Mouse (Mus musculus) intestine, embryonic 16.5 days (tissue): ENCODE results near the gene Ubp1. TPM values are rescaled to one million over a fixed set of nuclear protein-coding genes. Genes with fewer than 3 reads are reported as not detected.
A peak's percentile ranks its signal among the peaks of the same experiment; 100 is the strongest.

Source experiments
- ATAC-seq: fragments of 200-750 bp; cut with Nextera tagmentation; 2 replicates; pipeline ENCODE4 v1.8.0; 2017; ENCODE audit warnings: moderate TSS enrichment, moderate library complexity
- H3K27ac ChIP-seq: fragments of 300-500 bp; sonication (generic); 2 replicates; pipeline ENCODE4 v1.5.1; 2014; ENCODE audit warnings: mild to moderate bottlenecking, low read length
- H3K27me3 ChIP-seq: fragments of 300-500 bp; sonication (generic); replicated peaks from 2 replicates; pipeline ENCODE4 v1.6.1; 2014; ENCODE audit warnings: low read length, control low read depth, mixed read lengths; ENCODE audit not compliant: control insufficient read depth, insufficient read depth
- H3K36me3 ChIP-seq: fragments of 300-500 bp; sonication (generic); 2 replicates; pipeline ENCODE4 v1.6.1; 2014; ENCODE audit warnings: low read length, control low read depth; ENCODE audit not compliant: control insufficient read depth, insufficient read depth
- H3K4me1 ChIP-seq: fragments of 300-500 bp; sonication (generic); 2 replicates; pipeline ENCODE4 v1.6.1; 2014; ENCODE audit warnings: low read length, control low read depth, mixed read lengths; ENCODE audit not compliant: control insufficient read depth, insufficient read depth
- H3K4me2 ChIP-seq: fragments of 300-500 bp; sonication (generic); 2 replicates; pipeline ENCODE4 v1.6.1; 2014; ENCODE audit warnings: low read depth, low read length, control low read depth
- H3K4me3 ChIP-seq: fragments of 300-500 bp; sonication (generic); 2 replicates; pipeline ENCODE4 v1.5.1; 2014; ENCODE audit warnings: mild to moderate bottlenecking, low read length
- H3K9ac ChIP-seq: fragments of 300-500 bp; sonication (generic); 2 replicates; pipeline ENCODE4 v1.6.1; 2014; ENCODE audit warnings: low read depth, low read length
- H3K9me3 ChIP-seq: fragments of 300-500 bp; sonication (generic); 2 replicates; pipeline ENCODE4 v1.6.1; 2016; ENCODE audit warnings: low read length, control low read depth; ENCODE audit not compliant: control insufficient read depth
- WGBS: fragments of 180-500 bp; shearing (Covaris S2); extraction: QIAGEN DNeasy Blood & Tissue Kit; methylation state at CpG from one replicate; pipeline ENCODE4 v1.1.7; 2014; 5-methylcytosine and 5-hydroxymethylcytosine counted together
- polyA plus RNA-seq: library from polyadenylated mRNA; unstranded; fragments of >200 nt; fragmentation: Nextera tagmentation; extraction: Ambion mirVana; gene quantifications from 2 replicates; pipeline ENCODE4 v1.2.1, GENCODE M21; 2015

Ubp1 gene
- polyA plus RNA-seq, 1 experiment from 2014 or later, result 17.3 TPM

GRCm38 (mm10) chr9:113976264-113976663, 45.5 kb downstream of the Ubp1 start:
- no peak overlapping the region for H3K9ac ChIP-seq
- no peak overlapping the region for H3K4me2 ChIP-seq
- no peaks in the 10 kb centered on the region for H3K27me3 ChIP-seq
- H3K4me1 ChIP-seq, result no peaks in the 10 kb centered on the region
- no peak overlapping the region for H3K27ac ChIP-seq
- no peaks in the 10 kb centered on the region for H3K9me3 ChIP-seq
- WGBS, result 91% methylated on average over 10 of the region's 10 CpGs
- H3K36me3 ChIP-seq, result peaks cover 4% of the 10 kb centered on the region; the same call in 1 of the 2 replicates
- H3K4me3 ChIP-seq, result no peak overlapping the region
- no peak for ATAC-seq

DNA sequence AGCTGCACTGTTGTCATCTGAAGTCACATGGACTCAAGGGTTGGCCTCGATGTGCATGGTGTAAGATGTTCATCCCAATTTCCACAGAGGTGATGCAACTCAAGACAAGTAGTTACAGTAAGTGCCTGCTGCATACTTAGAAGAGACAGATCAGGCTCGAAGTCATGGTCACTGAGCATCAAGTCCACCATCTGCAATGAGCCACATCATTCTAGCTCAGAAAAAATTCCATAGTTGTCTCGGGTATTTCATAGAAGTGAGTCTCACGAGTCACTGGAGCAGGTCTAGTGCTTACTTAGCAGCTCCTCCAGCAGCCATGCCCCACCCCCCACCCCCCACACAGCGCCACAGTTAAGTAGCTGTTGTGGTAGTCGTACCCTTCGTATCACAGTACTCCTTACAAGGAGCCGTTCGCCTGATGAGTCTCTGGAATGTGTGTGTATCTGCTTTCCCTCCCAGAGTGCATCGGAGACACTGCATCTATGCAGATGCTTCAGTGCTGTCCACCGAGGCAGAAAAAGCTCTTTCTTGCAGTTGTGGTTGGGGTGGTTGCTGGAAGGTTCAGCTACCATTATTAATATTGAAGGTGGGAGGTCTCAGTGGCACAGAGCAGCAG, 46.6 kb downstream of the Ubp1 start:
- no peak for ATAC-seq
- Histone ChIP-seq H3K9me3 (no peaks in the 10 kb centered on the region), H3K4me1 (no peaks in the 10 kb centered on the region), H3K4me3 (no peak overlapping the region), H3K27ac (no peak overlapping the region), H3K36me3 (peaks cover 4% of the 10 kb centered on the region; the same call in 1 of the 2 replicates), H3K27me3 (no peaks in the 10 kb centered on the region), H3K9ac (no peak overlapping the region), H3K4me2 (no peak overlapping the region)
- WGBS, result 84% methylated on average over 11 of the region's 11 CpGs

- Histone ChIP-seq H3K4me2 (no peak overlapping the region), H3K9ac (no peak overlapping the region), H3K4me1 (no peaks in the 10 kb centered on the region), H3K4me3 (no peak overlapping the region), H3K27me3 (no peaks in the 10 kb centered on the region), H3K36me3 (peaks cover 4% of the 10 kb centered on the region; the same call in 1 of the 2 replicates), H3K27ac (peak overlapping the region; percentile 55), H3K9me3 (no peaks in the 10 kb centered on the region)
- WGBS, result 65% methylated on average over 7 of the region's 7 CpGs
- ATAC-seq, result peak; percentile 87
Observed at GRCm38 (mm10) chr9:113978656-113979055, 47.9 kb downstream of the Ubp1 start.

GRCm38 (mm10) chr9:113979356-113979755, 48.6 kb downstream of the Ubp1 start:
- H3K27me3 ChIP-seq, result no peaks in the 10 kb centered on the region
- H3K4me3 ChIP-seq, result no peak overlapping the region
- no peaks in the 10 kb centered on the region for H3K36me3 ChIP-seq
- no peaks in the 10 kb centered on the region for H3K4me1 ChIP-seq
- H3K9me3 ChIP-seq, result no peaks in the 10 kb centered on the region
- 89% methylated on average over 13 of the region's 13 CpGs for WGBS
- no peak for ATAC-seq
- no peak overlapping the region for H3K4me2 ChIP-seq
- H3K27ac ChIP-seq, result no peak overlapping the region
- H3K9ac ChIP-seq, result no peak overlapping the region

DNA sequence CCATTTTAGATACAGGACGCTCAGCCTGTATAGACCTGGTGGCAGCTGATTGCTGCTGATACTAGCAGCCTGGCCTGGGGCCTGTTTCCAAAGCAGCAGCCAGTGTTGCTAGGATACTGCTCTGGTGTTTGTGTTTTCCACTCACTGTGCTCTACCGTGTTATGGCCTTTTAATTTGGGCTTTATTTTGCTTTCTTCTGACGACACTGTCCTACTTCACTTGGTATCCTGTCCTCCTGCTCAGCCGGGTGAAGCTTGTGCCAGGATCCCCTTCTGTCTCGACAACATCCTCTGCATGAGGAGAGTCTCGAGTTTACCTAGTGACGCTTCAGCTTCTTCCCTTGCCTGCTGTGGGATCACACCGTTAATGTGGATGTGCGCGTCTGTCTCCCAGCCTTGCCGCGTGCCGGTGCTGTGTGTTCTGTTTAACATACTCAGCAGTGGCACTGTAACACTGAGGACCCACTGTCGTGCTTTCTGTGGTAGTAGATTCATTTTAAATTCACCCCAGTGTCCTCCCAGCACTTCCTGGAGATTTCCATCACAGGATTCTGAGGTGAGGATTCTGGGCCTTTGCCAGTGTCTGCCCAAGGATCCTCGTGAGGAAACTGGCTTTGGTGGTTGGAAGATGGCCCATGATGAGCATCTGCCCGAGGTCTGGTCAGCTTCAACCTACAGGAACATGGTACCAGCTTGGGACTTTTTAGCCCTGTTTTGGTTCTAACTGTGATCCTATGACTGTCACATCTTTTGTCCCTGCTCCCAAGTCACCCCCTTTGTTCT, 50.6 kb downstream of the Ubp1 start:
- 64% methylated on average over 16 of the region's 16 CpGs for WGBS
- Histone ChIP-seq H3K9ac (no peak overlapping the region), H3K9me3 (no peaks in the 10 kb centered on the region), H3K4me2 (no peak overlapping the region), H3K4me3 (no peak overlapping the region), H3K27ac (no peak overlapping the region), H3K4me1 (no peaks in the 10 kb centered on the region), H3K27me3 (no peaks in the 10 kb centered on the region), H3K36me3 (no peaks in the 10 kb centered on the region)
- ATAC-seq, result no peak; the same call in 1 of the 2 replicates

GRCm38 (mm10) chr9:113982451-113982850, 51.7 kb downstream of the Ubp1 start:
- H3K27me3 ChIP-seq, result no peaks in the 10 kb centered on the region
- no peaks in the 10 kb centered on the region for H3K36me3 ChIP-seq
- H3K9me3 ChIP-seq, result no peaks in the 10 kb centered on the region
- H3K4me3 ChIP-seq, result no peak overlapping the region
- no peak overlapping the region for H3K4me2 ChIP-seq
- no peaks in the 10 kb centered on the region for H3K4me1 ChIP-seq
- H3K9ac ChIP-seq, result no peak overlapping the region
- 86% methylated on average over 2 of the region's 2 CpGs for WGBS
- no peak overlapping the region for H3K27ac ChIP-seq
- ATAC-seq, result no peak

DNA sequence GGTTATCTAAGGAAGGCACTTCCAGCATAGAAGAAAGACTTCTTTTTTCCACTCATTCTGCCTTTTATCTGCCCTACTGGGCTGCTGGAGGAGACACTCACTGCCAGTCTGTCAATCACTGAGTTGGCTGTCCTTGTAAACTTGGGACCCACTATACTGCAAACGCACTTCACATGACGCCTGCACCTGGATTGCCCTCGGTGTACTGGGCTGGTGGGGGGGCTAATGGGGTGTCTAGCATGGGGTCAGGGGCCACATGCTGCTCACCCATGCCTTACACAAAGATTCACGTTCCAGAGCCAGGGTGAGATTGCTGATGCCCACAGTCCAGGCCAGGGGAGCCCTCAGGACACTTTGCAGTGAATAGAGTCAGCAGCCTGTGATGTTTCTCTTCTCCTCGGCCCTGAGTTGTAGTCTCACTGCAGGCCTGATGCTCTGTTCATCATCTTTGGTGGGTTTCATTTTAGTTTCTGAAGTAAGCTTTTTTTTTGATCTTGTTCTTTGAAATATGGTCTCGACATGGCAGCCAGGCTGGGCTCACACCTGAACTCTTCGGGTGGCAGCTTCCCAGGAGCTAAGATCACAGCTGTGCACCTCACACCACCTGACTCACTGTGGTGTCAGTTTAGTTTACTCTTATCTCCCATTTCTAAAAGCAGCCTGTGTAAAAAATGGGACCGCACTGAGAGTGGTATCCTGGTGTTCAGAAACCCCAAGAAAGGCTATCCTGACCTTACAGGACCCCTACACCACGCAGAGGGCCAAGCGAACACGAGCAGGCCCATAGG, 52.3 kb downstream of the Ubp1 start:
- H3K9me3 ChIP-seq, result no peaks in the 10 kb centered on the region
- H3K36me3 ChIP-seq, result no peaks in the 10 kb centered on the region
- ATAC-seq, result no peak
- H3K4me3 ChIP-seq, result no peak overlapping the region
- no peaks in the 10 kb centered on the region for H3K4me1 ChIP-seq
- no peak overlapping the region for H3K9ac ChIP-seq
- H3K27ac ChIP-seq, result no peak overlapping the region
- WGBS, result 83% methylated on average over 11 of the region's 11 CpGs
- H3K27me3 ChIP-seq, result no peaks in the 10 kb centered on the region
- H3K4me2 ChIP-seq, result no peak overlapping the region

GRCm38 (mm10) chr9:113984946-113985620, 54.3 kb downstream of the Ubp1 start:
- no peak overlapping the region for H3K9ac ChIP-seq
- H3K27ac ChIP-seq, result no peak overlapping the region
- ATAC-seq, result no peak
- no peaks in the 10 kb centered on the region for H3K36me3 ChIP-seq
- H3K27me3 ChIP-seq, result no peaks in the 10 kb centered on the region
- no peaks in the 10 kb centered on the region for H3K4me1 ChIP-seq
- H3K9me3 ChIP-seq, result no peaks in the 10 kb centered on the region
- no peak overlapping the region for H3K4me3 ChIP-seq
- 84% methylated on average over 13 of the region's 13 CpGs for WGBS
- H3K4me2 ChIP-seq, result no peak overlapping the region
